Mouse (Mus musculus) frontal cortex, postnatal 14 days (tissue): ENCODE measurements around the gene 1700017N19Rik.

ENCODE experiments used
- DNase-seq, 2 experiments: peaks; one replicate each; pipeline ENCODE4 v3.0.0; 2022; ENCODE audit warnings: low spot score in 2 of 2

1700017N19Rik gene

GRCm38 (mm10) chr10:100661970-100662590 lies 71.8 kb downstream of the 1700017N19Rik start:
- no peak for DNase-seq
